Mouse (Mus musculus) G1E (cell line): ENCODE results near the gene Sema3a. TPM values are rescaled to one million over a fixed set of nuclear protein-coding genes. Genes with fewer than 3 reads are reported as not detected.

Source experiments
- ATAC-seq: 2 replicates; pipeline ENCODE4 v1.8.0; 2016; ENCODE audit warnings: mild to moderate bottlenecking; ENCODE audit not compliant: insufficient number of reproducible peaks, poor library complexity, low FRiP score, severe bottlenecking; ENCODE audit errors: extremely low read depth
- DNase-seq: peaks from one replicate; pipeline ENCODE4 v3.0.0; 2012; ENCODE audit warnings: low spot score
- H3K27me3 ChIP-seq: 2 replicates; pipeline ENCODE4 v1.6.1; 2012; ENCODE audit warnings: mild to moderate bottlenecking, low read length, inconsistent platforms; ENCODE audit not compliant: insufficient read depth
- H3K36me3 ChIP-seq: replicated peaks from 2 replicates; pipeline ENCODE3; 2012; ENCODE audit warnings: mild to moderate bottlenecking, inconsistent platforms
- H3K4me1 ChIP-seq: 2 replicates; pipeline ENCODE4 v1.6.1; 2012; ENCODE audit warnings: low read depth, low read length, inconsistent platforms, mixed read lengths; ENCODE audit not compliant: insufficient read depth
- H3K4me3 ChIP-seq: 2 replicates; pipeline ENCODE4 v1.5.1; 2012; ENCODE audit warnings: low read depth, mild to moderate bottlenecking, inconsistent platforms, low read length, moderate library complexity, mixed read lengths
- H3K9me3 ChIP-seq: replicated peaks from 2 replicates; pipeline ENCODE4 v1.6.1; 2012; ENCODE audit warnings: inconsistent platforms
- CTCF ChIP-seq: IDR thresholded peaks from 2 replicates; pipeline ENCODE4 v1.5.1; 2012; ENCODE audit warnings: low read depth, low read length, inconsistent platforms, mixed read lengths
- GATA1 ChIP-seq: IDR thresholded peaks from 2 replicates; pipeline ENCODE4 v1.6.1; 2012; ENCODE audit warnings: borderline replicate concordance, low read length, inconsistent platforms, mixed read lengths
- GATA2 ChIP-seq: IDR thresholded peaks from 2 replicates; pipeline ENCODE4 v1.6.1; 2012; ENCODE audit warnings: low read depth, low read length, inconsistent platforms, borderline replicate concordance
- POLR2AphosphoS5 ChIP-seq: IDR thresholded peaks from 2 replicates; pipeline ENCODE4 v1.6.1; 2012; ENCODE audit warnings: low read depth, low read length, inconsistent platforms; ENCODE audit not compliant: insufficient replicate concordance
- TAL1 ChIP-seq: conservative IDR thresholded peaks from 2 replicates; pipeline ENCODE4 v1.6.1; 2012; ENCODE audit warnings: low read depth, low read length, inconsistent platforms, mixed read lengths
- polyA plus RNA-seq: library from polyadenylated mRNA; stranded (reverse); fragments of >175 nt; gene quantifications from 2 replicates; pipeline ENCODE4 v1.2.3, GENCODE M21; 2012
- total RNA-seq, 2 experiments: library from RNA; stranded (forward) in 1 of 2; stranded (reverse) in 1 of 2; fragments of 200-1000 nt in 1 of 2; fragments of >200 nt in 1 of 2; fragmentation: Nextera tagmentation in 1 of 2; gene quantifications; 2 replicates each; pipeline ENCODE4 v1.2.3; 2014 to 2017

The Sema3a gene
- total and polyA plus RNA-seq, 3 experiments: 0.38 TPM; not detected in 2

DNA sequence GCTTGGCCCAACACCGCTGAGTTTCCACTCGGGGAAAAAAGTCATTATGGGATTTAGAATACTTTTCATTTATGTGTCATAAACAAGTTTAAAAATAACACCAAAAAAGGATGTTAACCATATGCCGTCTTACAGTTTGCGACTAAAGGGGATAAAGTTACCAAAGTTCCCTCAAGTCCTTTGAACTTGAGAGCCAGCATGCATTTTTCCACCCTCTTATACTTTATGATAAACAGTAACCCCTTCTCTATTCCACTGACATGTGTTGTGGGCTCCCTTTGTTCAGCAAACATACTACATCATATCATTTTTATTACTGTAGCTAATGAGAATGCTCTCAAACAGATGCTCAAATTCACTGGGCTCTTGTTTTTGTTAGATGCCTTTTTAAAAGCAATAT is 221.9 kb downstream of the Sema3a start:
- H3K27me3 ChIP-seq: no peaks in the 10 kb centered on the region
- DNase-seq: no peak
- H3K9me3 ChIP-seq: no peaks in the 10 kb centered on the region
- no peaks in the 10 kb centered on the region for H3K36me3 ChIP-seq
- no peak overlapping the region for H3K4me3 ChIP-seq
- ATAC-seq: no peak
- no peaks in the 10 kb centered on the region for H3K4me1 ChIP-seq
- no peak for TF ChIP-seq GATA1
- TF ChIP-seq POLR2AphosphoS5: no peak
- TF ChIP-seq CTCF: no peak
- no peak for TF ChIP-seq GATA2
- no peak for TF ChIP-seq TAL1

- H3K9me3 ChIP-seq: no peaks in the 10 kb centered on the region
- DNase-seq: no peak
- no peak overlapping the region for H3K4me3 ChIP-seq
- H3K36me3 ChIP-seq: no peaks in the 10 kb centered on the region
- no peaks in the 10 kb centered on the region for H3K27me3 ChIP-seq
- no peak for ATAC-seq
- TF ChIP-seq GATA1 (no peak), TAL1 (no peak), GATA2 (no peak), CTCF (no peak), POLR2AphosphoS5 (no peak)
- H3K4me1 ChIP-seq: no peaks in the 10 kb centered on the region
Observed at GRCm38 (mm10) chr5:13351611-13352010, 226.4 kb downstream of the Sema3a start.

DNA sequence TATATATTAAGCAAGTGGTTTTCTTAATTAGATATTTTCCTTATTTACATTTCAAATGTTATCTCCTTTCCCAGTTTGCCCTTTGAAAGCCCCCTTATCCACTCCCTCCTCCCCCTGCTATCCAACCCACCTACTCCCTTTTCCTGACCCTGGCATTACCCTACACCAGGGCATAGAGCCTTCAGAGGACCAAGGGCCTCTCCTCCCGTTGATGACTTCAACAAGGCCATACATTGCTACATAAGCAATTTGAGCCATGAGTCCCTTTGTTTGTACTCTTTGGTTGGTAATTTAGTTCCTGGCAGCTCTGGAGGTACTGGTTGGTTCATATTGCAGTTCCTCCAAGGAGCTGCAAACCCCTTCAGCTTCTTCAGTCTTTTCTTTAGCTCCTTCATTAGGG is 227.8 kb downstream of the Sema3a start:
- H3K9me3 ChIP-seq: no peaks in the 10 kb centered on the region
- no peaks in the 10 kb centered on the region for H3K4me1 ChIP-seq
- DNase-seq: no peak
- no peaks in the 10 kb centered on the region for H3K36me3 ChIP-seq
- ATAC-seq: no peak
- no peaks in the 10 kb centered on the region for H3K27me3 ChIP-seq
- no peak overlapping the region for H3K4me3 ChIP-seq
- TF ChIP-seq CTCF: no peak
- no peak for TF ChIP-seq GATA2
- TF ChIP-seq TAL1: no peak
- TF ChIP-seq POLR2AphosphoS5: no peak
- no peak for TF ChIP-seq GATA1

DNA sequence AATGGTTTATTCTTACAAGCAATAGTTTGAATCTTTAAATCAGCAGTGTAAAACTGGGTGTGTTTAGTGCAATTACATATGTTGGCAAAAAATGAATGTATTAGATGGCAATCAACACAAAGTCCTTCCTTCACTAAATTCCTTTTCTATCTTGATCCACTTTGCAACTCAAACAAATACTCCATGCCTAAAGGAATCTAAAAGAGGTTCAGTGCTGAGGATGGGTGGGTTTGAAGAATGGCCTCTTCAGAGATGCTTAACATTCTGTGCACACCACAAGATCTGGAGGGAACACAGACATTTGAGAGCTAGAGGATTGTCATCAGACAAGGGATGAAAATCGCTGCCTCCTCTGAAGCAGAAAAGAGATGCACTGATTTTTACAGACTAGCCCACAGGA is 228.3 kb downstream of the Sema3a start:
- Histone ChIP-seq H3K27me3 (no peaks in the 10 kb centered on the region), H3K4me1 (no peaks in the 10 kb centered on the region), H3K36me3 (no peaks in the 10 kb centered on the region), H3K9me3 (no peaks in the 10 kb centered on the region), H3K4me3 (no peak overlapping the region)
- TF ChIP-seq GATA2: no peak
- TF ChIP-seq GATA1: no peak
- TF ChIP-seq POLR2AphosphoS5: no peak
- TF ChIP-seq TAL1: no peak
- TF ChIP-seq CTCF: no peak
- DNase-seq (no peak), ATAC-seq (no peak)

- H3K4me1 ChIP-seq: no peaks in the 10 kb centered on the region
- DNase-seq (no peak), ATAC-seq (no peak)
- H3K9me3 ChIP-seq: no peaks in the 10 kb centered on the region
- no peaks in the 10 kb centered on the region for H3K36me3 ChIP-seq
- H3K27me3 ChIP-seq: no peaks in the 10 kb centered on the region
- H3K4me3 ChIP-seq: no peak overlapping the region
- TF ChIP-seq TAL1 (no peak), CTCF (no peak), GATA2 (no peak), POLR2AphosphoS5 (no peak), GATA1 (no peak)
Observed at GRCm38 (mm10) chr5:13354913-13355312, 229.7 kb downstream of the Sema3a start.

GRCm38 (mm10) chr5:13358770-13359169 is 233.6 kb downstream of the Sema3a start:
- no peak for DNase-seq
- Histone ChIP-seq H3K36me3 (no peaks in the 10 kb centered on the region), H3K4me3 (no peak overlapping the region), H3K4me1 (no peaks in the 10 kb centered on the region), H3K27me3 (no peaks in the 10 kb centered on the region), H3K9me3 (no peaks in the 10 kb centered on the region)
- TF ChIP-seq GATA1 (no peak), CTCF (no peak), TAL1 (no peak), POLR2AphosphoS5 (no peak), GATA2 (no peak)
- no peak for ATAC-seq
